Mouse (Mus musculus): ENCODE measurements around the gene Fam155a.

DNA sequence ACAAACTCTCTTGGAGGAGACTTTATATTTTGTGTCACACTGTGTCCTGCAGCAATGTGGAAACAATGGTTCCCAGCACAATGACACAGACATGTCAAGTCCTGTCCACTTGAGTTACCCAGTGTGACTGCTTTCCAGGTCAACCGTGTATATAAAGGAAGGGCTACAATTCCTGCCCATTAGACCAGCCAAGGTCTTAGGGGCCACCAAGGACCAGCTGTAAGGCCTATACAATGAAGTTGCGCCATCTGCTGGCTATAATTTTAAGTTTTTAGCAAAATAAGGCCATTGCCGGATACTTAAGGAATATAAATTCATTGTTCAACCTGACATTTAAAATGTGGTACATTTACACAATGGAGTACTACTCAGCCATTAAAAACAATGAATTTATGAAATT lies 190.8 kb downstream of the Fam155a start:
- TF ChIP-seq CTCF (IDR thresholded peaks at IDR 0.05; ENCODE audit: low read depth) (peak; percentile 13; the same call in 1 of the 2 replicates), EP300 (IDR thresholded peaks at IDR 0.05; ENCODE audit: low read depth) (no peak)
